Mouse (Mus musculus): ENCODE results near the gene Crebl2.

The Crebl2 gene

DNA sequence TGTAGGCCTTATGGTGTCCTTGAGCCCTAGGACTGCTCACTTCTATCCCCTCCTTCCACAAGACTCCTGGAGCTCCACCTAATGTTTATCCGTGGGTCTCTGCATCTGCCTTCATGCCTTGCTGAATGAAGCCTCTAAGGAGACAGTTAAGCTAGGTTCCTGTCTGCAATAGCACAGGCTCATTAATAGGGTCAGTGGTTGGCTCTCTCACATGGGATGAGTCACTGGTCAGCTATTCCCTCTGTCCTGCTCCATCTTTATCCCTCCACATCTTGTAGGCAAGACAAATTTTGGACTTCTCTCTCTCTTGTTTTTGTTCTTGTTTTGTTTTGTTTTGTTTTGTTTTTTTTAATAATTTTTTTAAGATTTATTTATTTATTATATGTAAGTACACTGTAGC lies 75.9 kb downstream of the Crebl2 start:
- no peak for DNase-seq (ENCODE audit: low spot score in 2 of 2)

Data from thymus, postnatal 10 days (tissue).